Mouse (Mus musculus) left cerebral cortex, adult 18-20 months (tissue): Measurements from ENCODE around the gene Atp6v1a. TPM values are rescaled to one million over a fixed set of nuclear protein-coding genes. Genes with fewer than 3 reads are reported as not detected.

ENCODE experiments used
- DNase-seq, 2 experiments: peaks; one replicate each; pipeline ENCODE4 v3.0.0; 2021 to 2022; ENCODE audit warnings: low spot score in 2 of 2, mixed read lengths in 1 of 2
- total RNA-seq, 2 experiments: library from RNA; stranded (reverse); gene quantifications; 2 replicates each; pipeline ENCODE4 v1.2.3; 2021

The Atp6v1a gene
- total RNA-seq, 2 experiments from 2014 or later, result 509 to 523 TPM

- DNase-seq, result peak; percentile 83
Measured at GRCm38 (mm10) chr16:44138979-44139535, 448 bp downstream of the Atp6v1a start.

- DNase-seq, result no peak
Measured at GRCm38 (mm10) chr16:44138377-44138978, 1.0 kb downstream of the Atp6v1a start.

GRCm38 (mm10) chr16:44136511-44137021 is 2.9 kb downstream of the Atp6v1a start:
- no peak for DNase-seq

GRCm38 (mm10) chr16:44133187-44133586 is 6.3 kb downstream of the Atp6v1a start:
- no peak for DNase-seq

GRCm38 (mm10) chr16:44132300-44132699 is 7.2 kb downstream of the Atp6v1a start:
- DNase-seq, result no peak

GRCm38 (mm10) chr16:44126437-44126836 is 13.1 kb downstream of the Atp6v1a start:
- DNase-seq, result no peak

GRCm38 (mm10) chr16:44125436-44125835 is 14.1 kb downstream of the Atp6v1a start:
- DNase-seq, result no peak

GRCm38 (mm10) chr16:44124713-44125112 is 14.8 kb downstream of the Atp6v1a start:
- no peak for DNase-seq

GRCm38 (mm10) chr16:44123786-44124185 is 15.7 kb downstream of the Atp6v1a start:
- peak in 1 of 2 experiments; percentile 38 for DNase-seq

- DNase-seq, result peak; percentile 58 to 72
Measured at GRCm38 (mm10) chr16:44122982-44123725, 16.4 kb downstream of the Atp6v1a start.

- DNase-seq, result peak in 1 of 2 experiments; percentile 47
Measured at GRCm38 (mm10) chr16:44122574-44122973, 16.9 kb downstream of the Atp6v1a start.

GRCm38 (mm10) chr16:44122122-44122521 is 17.4 kb downstream of the Atp6v1a start:
- no peak for DNase-seq

GRCm38 (mm10) chr16:44119753-44120501 is 19.6 kb downstream of the Atp6v1a start:
- DNase-seq, result no peak

- no peak for DNase-seq
Measured at GRCm38 (mm10) chr16:44109002-44109401, 30.5 kb downstream of the Atp6v1a start.

- no peak for DNase-seq
Measured at GRCm38 (mm10) chr16:44105211-44105610, 34.3 kb downstream of the Atp6v1a start.

GRCm38 (mm10) chr16:44103806-44104766 is 35.4 kb downstream of the Atp6v1a start:
- DNase-seq, result no peak

- no peak for DNase-seq
Measured at GRCm38 (mm10) chr16:44102925-44103324, 36.6 kb downstream of the Atp6v1a start.

- DNase-seq, result no peak
Measured at GRCm38 (mm10) chr16:44101181-44101710, 38.3 kb downstream of the Atp6v1a start.

GRCm38 (mm10) chr16:44099377-44099776 is 40.1 kb downstream of the Atp6v1a start:
- no peak for DNase-seq

- no peak for DNase-seq
Measured at GRCm38 (mm10) chr16:44087650-44088049, 51.9 kb downstream of the Atp6v1a start.
